Mouse (Mus musculus) heart, postnatal 36 days (tissue): Measurements from ENCODE around the gene Stx12. TPM values are rescaled to one million over a fixed set of nuclear protein-coding genes. Genes with fewer than 3 reads are reported as not detected.
A peak's percentile ranks its signal among the peaks of the same experiment; 100 is the strongest.

ENCODE experiments used
- DNase-seq, 2 experiments: peaks; one replicate each; pipeline ENCODE4 v3.0.0; 2021 to 2022
- intact Hi-C: fragments of 180-260 bp; cut with DNase I; formaldehyde crosslinking; loops from one replicate; pipeline ENCODE4 v1.15.1; 2025
- total RNA-seq, 2 experiments: library from RNA; stranded (reverse); gene quantifications; 2 replicates each; pipeline ENCODE4 v1.2.3; 2021

Gene Stx12
- total RNA-seq, 2 experiments from 2014 or later, result 36.4 to 36.7 TPM

DNA sequence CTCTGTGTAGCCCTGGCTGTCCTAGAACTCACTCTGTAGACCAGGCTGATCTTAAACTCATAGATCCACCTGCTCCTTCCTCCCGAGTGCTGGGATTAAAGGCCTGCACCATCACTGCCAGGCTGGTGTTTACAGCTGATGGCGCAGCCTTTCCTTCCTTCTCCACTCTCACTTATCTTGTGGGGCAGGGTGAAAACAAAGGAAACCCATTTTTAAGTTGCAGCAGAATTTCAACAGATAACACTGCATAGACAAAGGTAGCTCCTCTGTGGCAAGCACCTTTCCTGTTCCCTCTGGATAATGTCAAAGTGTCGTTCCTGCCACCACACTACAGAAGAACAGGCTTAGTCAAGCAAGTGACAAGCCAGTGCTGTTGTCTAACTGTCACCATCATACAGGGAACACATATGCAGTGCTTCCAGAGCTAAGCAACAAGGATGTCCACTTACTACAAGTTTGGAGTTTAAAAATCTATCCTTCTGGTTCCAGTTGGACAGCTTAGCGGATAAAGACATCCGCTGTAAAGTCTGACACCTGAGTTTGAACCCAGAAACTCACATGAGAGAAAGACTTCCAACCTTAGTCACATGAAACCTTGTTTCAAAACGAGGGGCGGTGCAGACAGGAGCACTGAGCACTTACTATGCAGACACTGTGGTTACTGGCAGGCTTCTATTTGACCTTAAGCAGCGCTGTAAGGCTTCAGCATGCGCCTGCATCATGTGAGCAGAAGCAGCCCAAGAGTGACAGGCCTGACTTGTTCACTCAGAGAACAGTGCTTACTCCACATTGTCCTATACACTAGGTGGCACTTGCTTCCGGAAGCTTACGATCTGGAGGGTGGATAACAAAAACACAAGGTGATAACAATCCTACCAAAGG, 10.6 kb downstream of the Stx12 start:
- intact Hi-C loops, result no loop called here
- DNase-seq, result no peak

DNA sequence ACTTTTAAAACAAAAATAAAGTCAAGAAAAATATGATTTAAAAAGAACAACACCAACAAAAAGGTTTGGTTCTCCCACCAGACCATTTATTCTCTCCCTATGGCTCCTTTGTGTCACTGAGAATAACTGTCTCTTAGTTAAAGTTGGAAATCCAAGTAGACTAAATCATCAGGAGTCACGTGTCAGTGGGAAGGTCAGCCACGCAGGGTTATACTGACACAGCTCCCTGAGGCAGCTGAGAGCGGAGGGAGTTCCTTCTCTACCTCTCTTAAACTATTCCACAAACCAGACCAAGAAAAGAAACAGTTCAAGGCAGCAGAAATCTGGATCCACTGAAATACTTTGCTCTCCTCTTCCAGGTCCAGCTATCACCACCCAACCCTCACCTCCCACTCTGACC, 13.2 kb downstream of the Stx12 start:
- DNase-seq, result no peak
- intact Hi-C loops, result no loop called here

DNA sequence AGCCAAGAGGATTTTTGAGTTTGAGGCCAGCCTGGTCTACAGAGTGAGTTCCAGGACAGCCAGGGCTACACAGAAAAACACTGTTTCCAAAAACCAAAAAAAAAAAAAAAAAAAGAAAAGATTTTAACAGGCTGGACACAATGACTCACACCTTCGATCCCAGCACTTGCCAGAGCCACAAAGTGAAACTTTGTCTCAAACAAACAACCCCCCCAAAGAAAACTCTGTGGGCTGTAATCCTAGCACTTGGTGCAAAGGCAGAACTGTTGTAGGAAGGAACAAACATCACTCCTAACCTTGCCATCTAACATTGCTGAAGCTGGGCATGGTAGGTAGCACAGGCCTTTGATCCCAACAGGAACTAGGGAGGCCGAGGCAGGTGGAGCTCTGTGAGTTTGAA, 19.5 kb downstream of the Stx12 start:
- intact Hi-C loops, result no loop called here

GRCm38 (mm10) chr4:132863012-132863411, 21.3 kb downstream of the Stx12 start:
- intact Hi-C loops, result no loop called here
- DNase-seq, result no peak

More for the DNA sequence above, 19.5 kb downstream of the Stx12 start:
- DNase-seq, result no peak

- intact Hi-C loops, result no loop called here
- no peak for DNase-seq
These were observed 23.4 kb downstream of the Stx12 start for GRCm38 (mm10) chr4:132860880-132861279.

DNA sequence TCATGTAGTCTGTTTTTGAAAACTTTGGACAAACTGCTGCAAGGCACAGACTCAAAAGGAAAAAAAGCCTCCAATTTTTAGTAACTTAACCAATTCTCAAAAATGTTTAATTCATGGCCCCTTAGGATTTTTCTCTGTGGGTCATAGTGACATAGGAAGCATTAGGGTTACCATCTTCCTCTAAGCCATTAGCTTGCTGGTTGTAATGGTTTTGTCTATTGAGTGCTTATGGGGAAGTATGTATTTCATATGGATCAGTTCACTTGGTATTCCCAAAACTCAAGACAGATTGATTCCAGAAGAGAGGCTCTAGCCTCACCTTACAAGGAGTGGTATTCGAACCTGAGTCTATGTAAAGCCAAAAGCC, 40.6 kb downstream of the Stx12 start:
- no peak for DNase-seq
- intact Hi-C loops, result loop anchor here (2.0 kb wide), 2 partner anchors 41 to 79 kb away; partner anchors contain the start of genes Fam76a and Stx12

DNA sequence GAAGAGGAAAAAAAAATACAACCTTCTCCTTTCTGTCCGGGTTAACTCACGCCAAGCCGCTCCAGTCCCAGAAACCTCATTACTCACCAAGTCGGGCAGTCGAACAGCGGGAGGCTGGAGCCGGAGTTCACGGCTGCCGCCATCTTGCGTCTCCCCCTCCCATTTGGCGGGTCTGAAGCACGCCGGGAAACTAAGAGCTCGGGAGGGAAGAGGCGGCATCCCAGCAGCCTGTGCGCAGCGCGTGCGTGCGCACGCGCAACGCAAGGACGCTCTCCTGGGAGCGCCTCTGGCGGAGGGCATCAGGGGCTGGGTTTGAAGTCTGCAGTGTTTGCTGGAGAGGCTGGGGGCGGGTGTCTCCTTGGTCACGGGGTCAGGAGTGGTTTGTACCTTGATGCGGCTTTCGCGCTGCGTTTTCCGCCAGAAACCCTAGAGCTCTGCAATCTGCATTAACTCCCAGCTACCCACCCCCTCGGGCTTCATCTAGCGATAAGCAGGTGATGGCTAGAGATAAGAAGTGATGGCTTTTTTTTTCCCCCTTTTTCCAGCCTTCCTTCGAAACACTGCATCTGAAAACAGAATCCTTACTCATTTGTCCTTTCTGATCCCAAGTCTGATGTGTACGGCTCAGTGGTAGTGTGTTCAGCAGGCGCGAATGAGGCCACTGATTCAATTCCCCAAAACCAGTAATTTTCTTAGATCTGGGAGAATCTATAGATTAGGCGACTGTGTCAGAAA, 41.2 kb downstream of the Stx12 start, which contains the start of gene Ppp1r8:
Gene Ppp1r8 (minus strand): TSS at position 200 of the 735 bp plus-strand sequence.
- intact Hi-C loops, result loop anchor here (2.0 kb wide), 1 partner anchor 80 kb away; the partner anchor contains the start of gene Fam76a
- DNase-seq, result peak; percentile 84 to 85

- intact Hi-C loops, result loop anchor here (2.0 kb wide), 1 partner anchor 80 kb away; the partner anchor contains the start of gene Fam76a
- peak; percentile 8 to 16 for DNase-seq
These were observed 41.9 kb downstream of the Stx12 start for GRCm38 (mm10) chr4:132842281-132842906.

GRCm38 (mm10) chr4:132841493-132841892, 42.8 kb downstream of the Stx12 start:
- no peak for DNase-seq
- intact Hi-C loops, result no loop called here

DNA sequence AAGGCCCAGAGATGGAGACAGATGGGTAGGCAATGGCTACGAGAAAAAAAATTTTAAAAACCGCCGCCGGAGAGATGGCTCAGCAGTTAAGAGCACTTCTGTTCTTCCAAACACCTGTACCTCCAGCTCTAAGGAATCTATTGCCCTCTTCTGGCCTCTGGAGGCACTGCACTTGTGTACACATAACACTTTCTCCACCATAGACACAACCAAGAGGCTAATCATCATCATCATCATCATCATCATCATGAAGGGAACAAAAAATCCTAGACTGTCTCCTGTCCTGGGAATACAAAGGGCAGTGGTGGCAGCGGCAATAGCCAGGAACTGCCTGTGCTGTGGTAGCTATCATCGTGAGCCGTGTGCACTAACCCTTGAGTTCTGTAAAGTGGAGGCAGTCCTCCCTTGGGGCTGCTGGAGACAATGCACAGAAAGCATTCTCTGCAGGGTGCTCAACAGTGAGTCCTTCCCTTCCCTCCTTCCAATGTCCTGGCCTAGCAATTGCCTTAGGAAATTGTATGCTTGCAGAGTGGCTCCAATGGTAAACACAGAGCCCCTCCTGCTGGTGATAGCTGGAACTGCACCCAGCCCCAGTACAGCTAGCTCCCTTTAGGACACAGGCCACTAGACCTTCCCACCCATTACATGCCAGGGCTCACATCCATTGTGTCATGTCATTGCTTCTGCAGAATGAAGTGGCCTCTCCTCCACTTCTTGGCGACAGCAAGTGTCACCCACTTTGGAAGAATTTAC, 60.5 kb downstream of the Stx12 start:
- intact Hi-C loops, result loop anchor here (1.0 kb wide), 1 partner anchor 47 kb away; no protein-coding TSS in a partner anchor
- peak; percentile 76 to 88 for DNase-seq

- intact Hi-C loops, result no loop called here
- no peak for DNase-seq
These were observed 65.9 kb downstream of the Stx12 start for GRCm38 (mm10) chr4:132818442-132818841.

DNA sequence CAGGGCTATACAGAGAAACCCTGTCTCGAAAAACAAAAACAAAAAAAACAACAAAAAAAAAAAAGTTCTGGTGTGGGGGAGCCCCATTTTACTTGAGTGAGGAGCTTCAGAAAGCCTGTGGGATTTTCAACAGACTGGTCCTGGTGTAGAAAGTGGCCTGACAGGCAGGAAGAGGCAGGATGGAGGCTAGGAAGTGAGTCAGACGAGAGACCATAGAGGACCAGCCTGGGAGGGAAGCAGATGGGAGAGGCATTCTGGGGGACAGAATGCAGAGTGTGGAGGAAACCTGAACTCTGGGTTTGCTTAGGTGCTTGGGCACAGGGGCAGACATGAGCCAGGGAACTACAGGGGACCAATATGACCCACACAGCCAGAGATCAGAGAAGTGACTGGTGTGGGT, 67.5 kb downstream of the Stx12 start:
- intact Hi-C loops, result no loop called here
- no peak for DNase-seq

- intact Hi-C loops, result no loop called here
- peak in 1 of 2 experiments; percentile 12 for DNase-seq
These were observed 67.9 kb downstream of the Stx12 start for GRCm38 (mm10) chr4:132816404-132816803.

DNA sequence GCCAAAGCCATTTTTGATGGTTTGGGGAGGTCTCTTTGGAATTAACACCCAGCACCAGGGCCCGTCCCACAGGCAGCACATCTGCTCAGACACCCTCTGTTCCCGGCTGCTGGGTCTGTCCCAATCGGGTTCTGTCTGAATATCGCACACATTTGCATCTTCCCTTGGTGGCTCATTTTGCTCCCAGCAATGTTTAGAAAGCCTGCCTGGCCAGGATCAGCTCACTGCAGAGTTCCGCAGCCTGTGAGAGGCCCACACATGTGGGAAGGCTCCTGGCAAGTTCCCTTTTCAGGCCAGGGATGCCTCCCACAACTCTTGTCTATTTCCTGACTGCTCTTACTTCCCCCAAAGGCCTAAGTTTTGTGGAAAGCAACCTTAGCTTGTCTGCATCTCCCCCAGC, 74.7 kb downstream of the Stx12 start:
- intact Hi-C loops, result no loop called here
- peak in 1 of 2 experiments; percentile 16 for DNase-seq

GRCm38 (mm10) chr4:132807771-132808641, 76.3 kb downstream of the Stx12 start:
- DNase-seq, result peak; percentile 21 to 34
- intact Hi-C loops, result no loop called here

DNA sequence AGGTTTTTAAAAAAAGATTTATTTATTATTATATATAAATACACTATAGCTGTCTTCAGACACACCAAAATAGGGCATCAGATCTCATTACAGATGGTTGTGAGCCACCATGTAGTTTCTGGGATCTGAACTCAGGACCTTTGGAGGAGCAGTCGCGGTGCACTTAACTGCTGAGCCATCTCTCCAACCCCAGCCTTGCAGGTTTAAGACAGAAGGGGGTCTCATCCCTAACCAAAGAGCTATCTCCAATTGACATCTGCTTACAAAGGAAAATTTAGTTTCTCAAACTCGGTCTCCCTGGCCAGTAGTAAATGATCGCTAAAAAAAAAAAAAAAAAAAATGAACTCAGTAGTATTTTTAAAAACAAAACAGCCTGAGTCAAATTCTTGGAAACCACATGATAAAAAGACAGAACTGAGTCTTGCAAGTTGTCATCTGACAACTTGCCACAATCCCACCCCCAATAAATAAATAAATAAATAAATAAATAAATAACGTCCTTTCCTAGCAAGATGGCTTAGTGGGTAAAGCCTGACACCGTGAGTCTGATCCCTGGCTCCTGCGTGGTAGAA, 77.6 kb downstream of the Stx12 start:
- intact Hi-C loops, result no loop called here
- DNase-seq, result no peak

DNA sequence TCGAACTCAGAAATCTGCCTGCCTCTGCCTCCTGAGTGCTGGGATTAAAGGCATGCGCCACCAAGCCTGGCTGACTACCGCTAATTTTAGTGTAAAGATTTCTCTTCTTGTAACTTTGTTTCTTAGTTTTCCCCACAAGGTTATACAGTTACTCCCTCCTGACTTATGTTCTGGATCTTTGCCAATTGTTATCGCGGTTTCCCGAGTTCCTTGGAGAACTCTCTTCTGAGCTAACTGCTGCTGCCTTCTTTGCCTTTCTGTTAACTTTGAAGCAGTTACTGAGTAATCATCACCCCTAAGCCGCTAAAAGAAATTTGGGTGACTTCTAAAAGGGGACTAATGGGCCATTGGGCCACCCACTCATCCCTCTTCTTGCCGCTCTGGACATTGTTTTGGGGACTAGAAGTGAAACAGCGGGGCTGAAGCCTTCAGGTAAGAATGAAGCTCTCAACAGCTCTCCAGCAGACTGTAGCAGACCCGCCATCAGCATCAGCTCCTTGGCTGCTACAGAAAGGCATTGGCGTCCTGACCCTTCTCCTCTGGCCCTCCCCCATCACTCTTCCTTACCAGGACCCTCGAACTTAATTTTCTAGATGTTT, 78.6 kb downstream of the Stx12 start:
- intact Hi-C loops, result no loop called here
- no peak for DNase-seq

- intact Hi-C loops, result no loop called here
These were observed 79.2 kb downstream of the Stx12 start for GRCm38 (mm10) chr4:132805146-132805545.

More at GRCm38 (mm10) chr4:132805146-132805545, 79.2 kb downstream of the Stx12 start:
- no peak for DNase-seq
